Mouse (Mus musculus) regulatory T cell (primary cell): Measurements from ENCODE around the gene Rhcg.

Source experiments
- in situ Hi-C: fragments of 300-600 bp; cut with MboI, MseI; formaldehyde crosslinking; loops from one replicate; pipeline ENCODE4 v1.15.1; 2025; ENCODE audit warnings: high pct_unique_total_duplicates

Gene Rhcg

DNA sequence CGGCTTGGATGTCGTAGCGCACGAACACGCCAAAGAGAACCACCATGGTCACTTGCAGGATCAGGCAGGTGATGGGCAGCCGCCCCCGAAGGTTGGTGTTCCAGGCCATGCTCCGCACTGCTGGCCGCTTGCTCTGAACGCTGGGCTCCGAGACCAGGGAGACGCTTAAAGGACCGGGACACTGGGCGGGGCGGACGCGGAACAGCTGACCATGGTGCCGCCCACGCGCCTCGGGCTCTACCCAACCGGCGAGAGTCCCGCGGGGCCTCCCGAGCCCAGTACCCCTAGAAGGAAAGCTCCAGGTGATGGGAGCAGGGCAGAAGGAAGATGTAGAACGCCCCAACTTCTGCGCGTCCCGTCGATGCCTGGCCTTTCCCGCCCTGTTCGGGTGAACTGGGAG, at the start of gene Rhcg:
TSS of gene Rhcg (minus strand) at position 240 of the 400 bp plus-strand sequence.
- in situ Hi-C loops, result no loop called here

DNA sequence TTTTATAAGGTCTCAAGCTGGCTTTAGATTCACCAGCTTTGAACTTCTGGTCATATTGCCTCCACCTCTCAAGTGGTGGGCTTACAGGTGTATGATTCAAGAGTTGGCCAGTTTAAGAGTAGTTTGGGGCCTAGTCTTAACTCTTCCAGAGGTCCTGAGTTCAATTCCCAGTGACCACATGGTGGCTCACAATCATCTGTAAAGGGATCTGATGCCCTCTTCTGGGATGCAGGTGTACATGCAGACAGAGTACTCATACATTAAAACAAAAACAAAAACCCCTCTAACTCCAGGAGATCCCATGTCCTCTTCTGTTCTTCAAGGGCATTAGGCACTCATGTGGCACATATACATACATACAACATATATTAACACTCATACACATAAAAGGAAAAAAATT, 49.2 kb upstream of the Rhcg start:
- in situ Hi-C loops, result no loop called here

DNA sequence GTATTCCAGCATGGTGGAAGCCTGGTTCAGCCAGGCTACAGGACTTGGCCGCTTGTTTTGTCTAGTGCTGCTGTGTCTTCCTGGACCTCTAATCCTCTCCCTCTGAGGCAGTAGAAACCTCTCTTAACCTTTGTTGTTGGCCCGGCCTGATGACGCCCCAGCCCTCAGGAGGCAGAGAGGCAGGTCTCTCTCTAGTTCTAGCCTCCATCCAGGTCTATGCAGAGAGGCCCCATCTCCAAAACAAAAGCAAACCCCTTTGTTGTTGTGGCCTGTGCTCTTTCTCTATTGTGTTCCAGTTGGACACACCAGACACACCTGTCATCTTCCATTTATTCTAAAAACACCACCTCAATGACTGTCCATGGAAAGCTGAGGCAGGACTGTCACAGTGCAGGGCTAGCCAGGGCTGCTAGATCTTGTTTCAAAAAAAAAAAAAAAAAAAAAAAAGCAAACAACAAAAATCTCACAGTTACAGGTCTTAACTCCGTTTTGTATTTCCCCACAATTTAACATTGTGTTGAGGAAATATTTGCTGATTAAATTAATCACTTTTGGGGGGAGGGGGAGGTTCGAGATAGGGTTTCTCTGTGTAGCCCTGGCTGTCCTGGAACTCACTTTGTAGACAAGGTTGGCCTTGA, 43.9 kb upstream of the Rhcg start:
- in situ Hi-C loops, result no loop called here

DNA sequence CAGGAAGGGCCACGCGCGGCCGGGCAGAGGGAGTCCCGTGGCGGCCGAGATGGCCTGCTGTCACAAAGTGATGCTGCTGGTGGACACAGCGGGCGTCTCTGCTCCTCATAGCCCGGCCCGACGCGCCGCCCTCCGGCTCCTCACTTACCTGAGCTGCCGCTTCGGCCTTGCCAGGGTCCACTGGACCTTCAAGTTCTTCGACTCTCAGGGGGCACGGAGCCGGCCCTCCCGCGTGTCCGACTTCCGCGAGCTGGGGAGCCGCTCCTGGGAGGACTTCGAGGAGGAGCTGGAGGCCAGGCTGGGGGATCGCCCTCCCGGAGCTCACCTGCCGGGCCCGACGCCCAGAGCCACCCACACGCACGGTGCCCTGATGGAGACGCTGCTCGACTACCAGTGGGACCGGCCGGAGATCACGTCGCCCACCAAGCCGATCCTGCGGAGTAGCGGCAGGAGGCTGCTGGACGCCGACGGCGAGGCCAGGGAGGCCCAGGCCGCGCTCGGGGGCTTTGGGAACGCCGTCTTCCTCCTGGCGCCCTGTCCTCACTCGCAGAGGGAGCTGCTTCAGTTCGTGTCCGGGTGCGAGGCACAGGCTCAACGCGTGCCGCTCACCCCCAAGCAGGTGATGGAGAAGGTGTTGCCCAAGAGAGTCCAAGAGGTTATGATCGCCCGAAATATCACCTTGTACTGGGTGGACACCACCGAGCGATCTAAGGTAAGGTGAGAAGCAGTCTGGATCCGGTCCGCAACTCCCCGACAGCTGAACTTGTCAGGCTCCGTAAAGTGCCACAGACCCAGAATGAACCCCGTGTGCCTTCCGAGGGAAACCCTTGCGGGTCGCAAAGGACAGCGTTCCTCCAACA, 43.1 kb upstream of the Rhcg start:
- in situ Hi-C loops, result no loop called here

GRCm38 (mm10) chr7:79659578-79660290, 42.3 kb upstream of the Rhcg start, which contains the start of gene Ticrr:
Ticrr (plus strand) TSS chr7:79660196.
- in situ Hi-C loops, result no loop called here

GRCm38 (mm10) chr7:79654586-79654985, 37.1 kb upstream of the Rhcg start:
- in situ Hi-C loops, result no loop called here

DNA sequence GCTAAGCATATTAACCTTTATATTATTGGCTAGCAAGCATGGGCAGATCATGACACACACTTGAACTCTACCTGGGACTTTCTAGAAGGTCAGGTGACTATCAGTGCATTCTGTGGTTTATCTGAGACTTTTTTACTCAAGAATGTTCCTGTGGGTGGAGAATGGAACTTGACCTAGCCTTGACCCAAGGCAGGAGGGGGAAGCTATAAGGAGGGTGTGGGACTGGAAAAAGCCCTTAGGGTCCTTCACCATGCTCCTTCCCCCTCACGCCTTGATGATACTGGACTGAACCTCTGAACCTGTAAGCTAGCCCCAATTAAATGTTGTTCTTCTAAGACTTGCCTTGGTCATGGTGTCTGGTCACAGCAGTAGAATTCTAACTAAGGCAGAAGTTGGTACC, 36.7 kb upstream of the Rhcg start:
- in situ Hi-C loops, result no loop called here

- in situ Hi-C loops, result loop anchor here (5.0 kb wide), 1 partner anchor 37 kb away; no protein-coding TSS in a partner anchor
Measured at GRCm38 (mm10) chr7:79649005-79649404, 31.5 kb upstream of the Rhcg start.

DNA sequence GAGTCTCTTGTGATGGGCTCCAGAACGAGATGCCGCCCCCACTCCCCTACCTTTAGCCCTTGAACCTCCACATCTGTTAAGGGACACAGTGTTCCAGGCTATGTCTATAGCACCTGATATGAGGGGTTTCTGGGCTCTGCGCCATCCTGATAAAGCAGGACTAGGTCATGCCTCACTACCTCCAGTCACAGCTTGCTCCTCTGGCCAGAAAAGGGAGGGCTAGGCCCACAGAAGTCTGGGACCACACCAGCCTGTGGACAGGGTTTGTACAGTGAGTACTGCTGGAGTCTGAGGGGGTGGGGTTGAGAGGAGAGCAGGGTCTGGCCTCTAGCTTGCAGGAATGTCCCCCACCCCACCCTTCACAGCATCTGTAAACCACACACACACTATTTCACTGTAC, 29.8 kb upstream of the Rhcg start:
- in situ Hi-C loops, result loop anchor here (5.0 kb wide), 1 partner anchor 35 kb away; no protein-coding TSS in a partner anchor

- in situ Hi-C loops, result no loop called here
Measured at GRCm38 (mm10) chr7:79631773-79632348, 14.4 kb upstream of the Rhcg start.

GRCm38 (mm10) chr7:79628271-79628913, 10.9 kb upstream of the Rhcg start:
- in situ Hi-C loops, result no loop called here

DNA sequence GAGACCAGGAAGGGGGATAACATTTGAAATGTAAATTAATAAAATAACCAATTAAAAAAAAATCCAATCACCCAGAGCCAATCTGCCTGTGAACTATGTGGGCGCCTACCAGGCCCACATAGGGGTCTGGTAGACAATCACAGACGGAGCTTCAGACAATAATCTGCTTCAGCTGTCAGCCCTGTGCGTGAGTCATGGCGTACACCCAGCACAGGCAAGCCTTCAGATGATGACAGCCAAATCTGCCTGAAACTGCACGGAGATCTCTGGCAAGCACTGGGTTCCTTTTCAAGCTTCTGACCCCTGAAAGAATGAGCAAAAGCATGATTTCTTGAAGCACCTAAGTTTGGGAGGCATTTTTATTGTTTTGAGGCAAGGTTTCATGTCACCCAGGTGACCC, 8.7 kb upstream of the Rhcg start:
- in situ Hi-C loops, result no loop called here

DNA sequence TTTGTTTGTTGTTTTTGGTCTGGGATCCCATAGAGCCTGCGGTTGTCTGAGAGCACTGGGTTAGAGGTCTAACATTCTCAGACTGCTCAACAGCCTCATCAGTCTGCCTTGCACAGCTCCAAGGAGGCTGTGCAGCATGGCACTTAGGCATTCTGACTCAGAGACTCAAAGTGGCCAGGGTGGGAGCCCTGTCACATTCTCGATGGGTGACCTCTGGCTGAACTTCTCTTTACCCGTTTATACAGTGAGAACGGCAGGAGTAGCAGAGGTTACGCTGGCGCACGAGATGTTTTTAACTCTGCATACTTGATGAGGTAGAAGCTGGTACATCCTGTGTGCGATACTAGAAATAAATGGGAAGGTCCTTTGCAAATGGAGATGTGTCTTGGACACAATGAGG, 5.6 kb upstream of the Rhcg start:
- in situ Hi-C loops, result no loop called here

- in situ Hi-C loops, result no loop called here
Measured at GRCm38 (mm10) chr7:79619493-79619892, 2.0 kb upstream of the Rhcg start.

DNA sequence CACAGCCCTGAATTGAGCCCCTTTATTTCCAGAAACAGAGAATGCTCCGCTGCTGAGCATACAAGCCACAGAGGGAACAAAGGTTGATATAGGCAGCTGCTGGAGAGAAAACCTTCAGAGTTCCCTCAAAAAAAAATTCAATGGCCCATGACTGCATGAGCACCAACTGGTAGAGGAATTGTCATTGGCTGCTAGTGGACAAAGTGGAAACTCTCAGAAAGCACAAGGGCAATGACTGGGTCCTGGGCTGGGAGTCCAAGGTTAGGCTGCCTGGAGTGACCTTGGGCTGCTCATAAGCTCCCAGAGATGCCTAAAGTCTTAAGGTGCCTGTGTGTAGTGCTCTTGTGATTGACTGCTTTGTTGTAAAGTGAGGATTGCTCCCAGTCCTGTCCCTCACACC, 1.5 kb downstream of the Rhcg start:
- in situ Hi-C loops, result no loop called here

DNA sequence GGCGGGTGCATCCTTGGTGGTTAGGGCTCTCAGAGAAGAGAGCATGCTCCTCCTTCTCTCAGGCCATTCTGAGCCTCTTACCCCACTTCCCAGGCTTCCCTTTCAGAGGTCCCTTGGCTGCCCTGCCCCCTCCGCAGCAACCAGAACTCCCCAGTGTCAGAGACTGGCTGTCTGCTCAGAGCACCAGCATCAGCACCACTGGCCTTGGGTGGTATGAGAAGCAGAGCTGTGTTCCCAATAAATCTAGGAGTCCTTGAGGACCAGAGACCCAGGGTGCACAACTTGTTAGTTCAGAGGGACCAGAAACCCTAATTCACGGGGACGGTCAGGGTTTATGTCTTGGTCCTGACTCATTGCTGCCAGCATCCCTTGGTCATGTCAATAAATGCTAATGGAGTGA, 2.4 kb downstream of the Rhcg start:
- in situ Hi-C loops, result no loop called here

- in situ Hi-C loops, result loop anchor here (5.0 kb wide), 1 partner anchor 34 kb away; no protein-coding TSS in a partner anchor
Measured at GRCm38 (mm10) chr7:79613314-79613713, 4.1 kb downstream of the Rhcg start.

GRCm38 (mm10) chr7:79612783-79613182, 4.7 kb downstream of the Rhcg start:
- in situ Hi-C loops, result loop anchor here (5.0 kb wide), 1 partner anchor 35 kb away; no protein-coding TSS in a partner anchor

GRCm38 (mm10) chr7:79611901-79612300, 5.6 kb downstream of the Rhcg start:
- in situ Hi-C loops, result loop anchor here (5.0 kb wide), 1 partner anchor 35 kb away; no protein-coding TSS in a partner anchor

GRCm38 (mm10) chr7:79607263-79607921, 10.1 kb downstream of the Rhcg start:
- in situ Hi-C loops, result no loop called here

DNA sequence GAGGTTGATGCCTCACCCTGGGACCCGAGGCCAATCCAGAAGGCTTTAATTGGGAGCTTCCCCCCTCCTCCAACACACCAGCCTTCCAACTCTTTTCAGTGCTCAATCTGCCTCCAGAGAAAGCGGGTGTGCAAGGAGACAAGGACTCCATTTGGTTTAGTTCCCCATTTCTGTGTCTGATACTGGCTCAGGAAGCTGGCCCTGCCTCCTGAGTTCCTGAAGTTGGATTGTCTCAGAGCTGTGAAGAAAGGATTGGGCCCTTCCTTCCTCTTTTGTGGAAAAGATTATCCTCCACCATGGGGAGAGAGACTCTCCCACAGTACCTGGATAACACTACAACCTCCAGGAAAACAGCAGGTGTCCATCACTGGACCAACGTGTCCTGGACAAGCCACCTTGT, 10.7 kb downstream of the Rhcg start:
- in situ Hi-C loops, result no loop called here
